Mouse (Mus musculus): ENCODE results near the gene Psmb10.

DNA sequence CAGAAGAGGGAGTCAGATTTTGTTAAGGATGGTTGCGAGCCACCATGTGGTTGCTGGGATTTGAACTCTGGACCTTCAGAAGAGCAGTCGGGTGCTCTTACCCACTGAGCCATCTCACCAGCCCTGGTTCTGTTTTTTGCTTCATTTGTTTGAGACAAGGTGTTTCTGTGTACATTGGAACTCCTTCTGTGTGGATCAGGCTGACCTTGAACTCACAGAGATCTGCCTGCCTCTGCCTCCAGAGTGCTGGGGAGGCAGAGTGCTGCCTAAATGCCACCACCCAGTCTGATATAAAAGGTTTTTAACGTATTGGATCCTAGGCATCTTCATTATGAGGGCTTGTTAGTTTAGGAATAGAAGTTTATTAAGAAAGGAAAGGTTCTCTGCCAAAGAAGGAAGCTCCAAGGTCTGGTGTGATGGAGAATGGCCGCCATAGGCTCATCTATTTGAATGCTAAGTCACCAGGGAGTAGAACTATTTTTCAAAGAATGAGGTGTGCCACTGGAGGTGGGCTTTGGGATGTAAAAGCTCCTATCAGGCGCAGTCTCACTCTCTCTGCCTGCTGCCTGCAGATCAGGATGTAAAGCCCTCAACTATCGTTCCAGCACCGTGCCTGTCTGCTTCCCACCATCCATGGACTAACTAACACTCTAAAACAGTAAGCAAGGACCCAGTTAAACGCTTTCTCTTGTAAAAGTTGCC lies 32.9 kb upstream of the Psmb10 start:
- TF ChIP-seq TAL1 (IDR thresholded peaks at IDR 0.05; ENCODE audit: low read length) = no peak
- TF ChIP-seq GATA1 (IDR thresholded peaks at IDR 0.05; ENCODE audit: low read length) = no peak

Data from erythroblast, embryonic 14.5 days (primary cell).